Mouse (Mus musculus) common myeloid progenitor, adult 5-6 weeks (primary cell): ENCODE measurements around the gene Pak6. TPM values are rescaled to one million over a fixed set of nuclear protein-coding genes. Genes with fewer than 3 reads are reported as not detected.

Experiments used
- ATAC-seq: replicated peaks from 2 replicates; pipeline ENCODE4 v1.8.0; 2016; ENCODE audit warnings: low read depth, mild to moderate bottlenecking, moderate TSS enrichment, inconsistent platforms; ENCODE audit not compliant: poor library complexity, severe bottlenecking
- total RNA-seq: library from RNA; stranded (forward); fragments of 200-1000, 187-1606 nt; gene quantifications from 2 replicates; pipeline ENCODE4 v1.2.3, GENCODE M21; 2017

Gene Pak6
- total RNA-seq, 1 experiment from 2014 or later = 1.1 TPM

DNA sequence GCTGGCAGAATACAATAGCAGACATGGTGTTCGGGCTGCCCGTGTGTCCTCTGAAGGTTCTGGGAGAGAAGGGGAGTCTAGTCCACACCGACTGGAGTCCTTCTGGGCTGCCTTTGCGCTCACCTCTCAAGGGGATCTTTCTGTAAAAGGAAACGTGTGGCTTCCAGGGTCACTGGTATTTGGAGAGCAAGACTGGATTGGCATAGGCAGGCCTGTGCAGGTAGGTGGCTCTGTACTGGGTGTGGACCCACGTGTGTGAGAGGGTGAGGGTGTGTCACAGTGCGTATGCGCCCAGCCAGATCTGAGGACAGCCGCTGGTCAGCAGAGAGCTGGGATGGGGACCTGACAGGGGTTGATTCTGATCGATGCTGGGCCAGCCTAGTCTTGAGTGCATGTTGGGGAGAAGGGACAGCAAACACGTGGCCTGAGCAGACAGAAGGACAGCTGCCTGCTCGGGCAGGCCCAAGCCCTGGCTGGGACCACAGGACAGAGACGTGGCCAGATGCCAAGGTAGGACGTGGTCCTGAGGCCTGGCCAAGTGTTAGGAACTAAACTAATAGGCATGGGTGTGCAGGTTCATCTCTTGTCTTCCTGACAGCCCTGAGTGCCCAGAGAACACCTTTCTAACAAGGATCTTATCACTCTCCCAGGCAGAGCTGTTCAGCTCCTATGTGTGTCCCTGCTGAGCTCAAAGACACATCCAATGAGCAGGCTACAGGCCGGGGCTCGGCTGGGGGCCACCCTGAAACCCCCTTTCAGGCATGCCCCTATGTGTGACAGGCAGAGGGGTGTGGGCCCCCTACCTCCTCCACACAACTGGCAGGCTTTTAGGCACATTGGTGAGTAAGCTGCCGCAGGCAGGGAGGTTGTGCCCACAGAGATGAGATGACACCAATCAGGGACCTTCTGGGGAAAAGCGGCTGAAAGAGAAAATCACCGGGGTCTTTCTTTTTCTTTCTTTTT lies 982 bp downstream of the Pak6 start:
- ATAC-seq = no peak

DNA sequence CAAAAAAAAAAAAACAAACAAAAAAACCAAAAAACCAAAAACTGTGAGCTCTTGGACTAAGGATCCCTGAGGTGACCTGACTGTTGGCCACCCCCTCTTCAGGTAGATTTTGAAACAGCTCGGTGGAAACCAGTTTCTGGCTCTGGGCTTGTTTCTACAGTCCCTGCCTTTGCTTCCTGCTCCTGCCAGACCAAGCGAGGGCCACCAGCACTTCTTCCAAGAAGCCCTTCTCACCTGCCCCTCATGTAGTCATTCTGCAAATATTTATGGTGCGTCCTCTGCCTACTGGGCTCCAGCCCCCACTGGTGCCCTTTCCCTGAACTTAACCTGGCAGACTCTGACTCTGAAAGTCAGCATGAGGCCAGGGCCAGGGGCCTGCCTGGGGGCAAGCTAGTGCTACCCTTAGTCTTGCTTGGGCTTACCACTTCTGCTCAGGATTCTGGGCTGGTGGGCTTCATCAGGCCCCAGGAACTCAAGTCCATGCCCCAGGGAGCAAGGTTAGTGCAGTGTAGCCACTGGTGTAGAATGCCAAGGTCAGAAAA lies 1.9 kb downstream of the Pak6 start:
- no peak for ATAC-seq

DNA sequence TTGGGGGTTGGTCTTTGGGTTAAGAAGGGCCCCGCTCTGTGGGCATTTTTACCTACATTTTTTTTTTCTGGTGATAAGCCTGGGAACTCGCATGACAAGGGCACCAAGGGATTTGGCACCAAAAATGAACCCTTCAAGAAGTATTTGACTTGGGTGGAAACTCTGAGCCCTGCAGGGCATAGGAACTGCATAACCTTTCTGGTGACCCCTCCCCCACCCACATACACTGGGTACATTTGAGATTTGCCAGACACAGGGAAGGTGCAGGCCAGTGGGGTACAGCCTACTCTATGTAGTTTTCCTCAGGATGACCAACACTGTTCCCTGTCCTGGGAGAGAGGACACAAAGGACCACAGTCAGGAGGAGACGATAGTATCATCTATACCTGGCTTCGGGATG lies 2.5 kb downstream of the Pak6 start:
- ATAC-seq = no peak

DNA sequence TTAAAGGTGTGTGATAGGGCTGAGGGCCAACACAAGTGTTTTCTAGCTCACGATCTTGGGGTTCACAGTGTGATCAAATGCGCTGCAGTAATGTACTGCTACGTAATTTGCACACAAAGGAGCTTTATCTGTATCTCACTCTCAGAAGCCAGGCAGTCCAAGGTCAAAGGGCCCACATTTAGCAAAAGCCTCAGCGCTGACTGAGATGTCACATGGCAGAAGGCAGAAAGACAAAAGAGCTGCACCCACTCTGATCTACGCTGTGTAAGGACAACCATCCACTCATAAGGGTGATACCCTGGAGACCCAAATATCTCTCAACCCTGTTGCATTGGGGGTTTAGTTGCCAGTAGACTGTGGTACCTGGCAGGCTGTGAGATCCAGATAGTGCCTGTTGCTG lies 4.1 kb downstream of the Pak6 start:
- no peak for ATAC-seq

DNA sequence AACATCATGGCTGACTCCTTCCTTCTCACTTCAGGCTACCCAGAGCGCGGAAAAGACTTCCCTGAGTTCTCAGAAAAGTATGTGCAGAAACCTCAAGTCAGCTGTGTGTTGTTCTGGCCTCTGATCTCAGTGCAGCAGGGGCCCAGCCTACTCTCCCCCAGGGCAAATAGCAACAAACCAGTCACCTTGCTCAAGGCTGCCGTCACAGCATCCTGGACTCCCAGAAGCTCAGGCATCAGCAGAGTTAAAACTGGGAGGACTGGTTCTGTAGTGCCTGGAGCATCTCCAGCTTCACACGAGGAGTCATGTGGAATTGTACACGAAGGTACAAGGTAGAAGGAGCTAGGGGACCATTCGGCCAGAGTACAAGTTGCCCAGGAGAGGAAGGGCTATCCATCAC lies 6.1 kb downstream of the Pak6 start:
- ATAC-seq = no peak

DNA sequence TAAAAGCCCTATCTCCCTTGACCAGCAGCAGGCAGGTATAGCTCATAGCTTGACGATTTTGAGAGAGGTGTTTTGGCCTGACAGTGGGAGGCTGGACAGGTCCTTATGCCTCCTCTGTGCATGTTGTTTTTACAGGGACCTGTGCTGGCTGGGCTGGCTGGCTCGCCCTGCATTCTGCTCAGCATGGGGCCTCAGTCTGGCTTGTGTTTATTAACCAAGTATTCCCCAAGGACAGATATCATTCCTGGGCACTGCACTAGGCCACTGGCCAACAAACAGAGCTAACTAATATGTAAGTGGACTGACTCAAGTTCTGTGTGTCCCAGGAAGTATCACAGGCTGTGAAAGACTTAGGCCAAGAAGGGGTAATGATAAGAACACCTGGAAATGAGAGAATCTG lies 6.7 kb downstream of the Pak6 start:
- no peak for ATAC-seq

DNA sequence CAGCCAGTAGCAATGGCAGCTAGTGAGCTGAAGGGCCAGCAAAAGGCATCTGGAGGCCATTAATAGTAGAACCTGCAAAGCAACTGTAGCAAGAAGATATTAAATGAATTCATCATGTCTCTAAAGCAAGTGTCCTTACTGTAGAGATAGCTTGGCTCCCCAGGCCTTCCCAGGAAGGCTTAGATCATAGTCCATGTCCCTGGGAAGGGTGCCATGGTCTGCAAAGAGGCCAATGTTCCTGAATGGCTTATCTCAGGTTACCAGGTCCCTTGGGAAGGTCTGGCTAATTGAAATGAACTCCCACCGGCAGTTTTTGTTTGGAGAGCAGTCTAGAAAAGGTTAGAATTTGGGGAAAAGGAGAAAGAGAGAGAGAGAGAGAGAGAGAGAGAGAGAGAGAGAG lies 8.6 kb downstream of the Pak6 start:
- ATAC-seq = no peak

DNA sequence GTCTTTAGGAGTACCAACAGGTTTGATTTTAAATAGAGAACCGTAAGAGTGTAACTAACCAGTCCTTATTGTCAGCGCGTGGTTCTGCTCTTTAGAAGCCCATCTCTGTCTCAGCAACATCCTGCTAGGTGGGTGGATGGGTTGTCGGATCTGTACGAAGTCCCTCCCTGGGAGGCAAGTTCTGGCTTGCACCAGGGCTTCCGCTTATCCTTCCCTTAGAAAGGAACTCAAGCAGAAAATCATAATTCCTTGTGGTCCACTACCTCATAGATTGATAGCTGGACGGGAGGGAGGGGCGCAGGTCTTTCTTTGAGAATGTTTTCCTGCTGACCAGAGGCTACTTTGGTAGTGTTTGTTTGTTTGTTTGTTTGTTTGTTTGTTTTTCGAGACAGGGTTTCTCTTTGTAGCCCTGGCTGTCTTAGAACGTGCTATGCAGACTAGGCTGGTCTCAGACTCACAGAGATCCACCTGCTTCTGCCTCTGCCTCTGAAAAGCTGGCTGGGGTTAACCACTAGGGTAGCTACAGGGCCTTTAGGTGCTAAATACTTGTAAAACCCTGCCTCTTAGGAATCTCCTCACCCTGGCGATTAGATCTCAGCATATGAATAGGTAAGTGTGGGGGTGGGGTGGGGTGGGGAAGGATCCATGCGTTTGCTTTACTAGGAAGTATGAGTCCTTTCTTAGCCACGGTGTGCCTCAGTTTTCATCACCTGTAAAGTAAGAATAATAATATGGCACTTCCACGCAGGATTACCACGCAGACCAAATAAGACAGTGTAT lies 10.8 kb downstream of the Pak6 start:
- ATAC-seq = no peak

DNA sequence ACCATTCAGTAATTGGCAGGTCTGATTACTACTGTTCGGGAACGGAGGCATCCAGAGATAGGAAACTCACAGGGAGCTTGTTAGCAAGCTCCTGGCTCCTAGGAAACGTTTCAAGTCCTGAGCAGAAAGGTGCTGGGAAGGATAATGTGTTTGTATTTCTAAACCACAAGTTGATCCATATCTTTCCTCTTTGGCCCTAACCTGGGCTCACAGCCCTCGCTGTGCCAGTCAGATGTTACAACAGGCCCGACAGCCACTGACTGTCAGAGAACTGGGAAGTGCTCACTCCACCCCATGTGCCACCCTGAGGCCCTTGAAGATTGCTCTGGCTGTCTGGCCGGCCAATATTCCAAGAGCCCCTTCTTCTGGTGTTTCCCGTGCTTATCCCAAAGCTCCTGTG lies 11.4 kb downstream of the Pak6 start:
- ATAC-seq = no peak

DNA sequence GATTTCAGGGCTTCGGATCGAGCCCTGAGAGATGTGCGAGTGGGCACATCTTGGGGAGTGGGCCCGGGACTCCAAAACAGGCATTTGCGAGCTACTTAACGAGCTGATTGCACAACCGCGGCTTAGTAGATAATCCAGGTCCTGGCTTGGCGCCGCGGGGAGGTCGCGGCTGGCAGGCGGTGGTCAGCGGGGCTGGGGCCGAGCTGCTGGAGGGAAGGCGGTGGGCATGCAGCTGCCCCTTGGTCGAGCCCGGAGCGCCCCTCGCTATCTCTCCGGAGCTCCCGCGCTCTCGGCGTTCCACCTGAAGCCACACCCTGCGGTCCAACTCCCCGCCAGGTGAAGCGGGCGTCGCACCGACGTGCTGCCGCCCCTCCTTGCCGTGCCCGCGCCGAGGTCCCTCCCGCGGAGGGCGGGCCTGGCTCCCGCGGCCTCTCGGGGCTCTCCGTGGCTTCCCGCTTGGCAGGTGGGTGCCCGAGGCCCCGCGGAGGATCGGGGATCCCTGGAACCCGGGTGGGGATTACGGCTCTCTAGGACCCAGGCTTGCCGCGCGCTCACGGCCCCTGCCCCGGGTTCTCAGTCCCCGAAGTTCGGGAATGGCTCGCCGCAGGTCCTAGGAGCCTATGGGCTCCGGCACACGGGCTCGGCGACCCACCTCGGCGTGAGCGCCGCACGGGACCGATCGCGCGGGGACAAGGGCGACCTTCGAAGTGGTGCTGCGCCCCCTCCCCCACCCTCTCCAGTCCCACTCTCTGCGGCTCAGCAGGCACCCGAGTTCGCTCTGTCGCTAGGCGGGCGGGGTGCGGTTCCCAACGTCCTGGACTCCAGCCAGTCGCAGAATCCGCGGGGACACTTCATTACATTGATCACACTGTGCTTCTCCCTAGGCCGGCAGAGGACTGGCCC lies 14.0 kb downstream of the Pak6 start:
- ATAC-seq = peak; percentile 31

DNA sequence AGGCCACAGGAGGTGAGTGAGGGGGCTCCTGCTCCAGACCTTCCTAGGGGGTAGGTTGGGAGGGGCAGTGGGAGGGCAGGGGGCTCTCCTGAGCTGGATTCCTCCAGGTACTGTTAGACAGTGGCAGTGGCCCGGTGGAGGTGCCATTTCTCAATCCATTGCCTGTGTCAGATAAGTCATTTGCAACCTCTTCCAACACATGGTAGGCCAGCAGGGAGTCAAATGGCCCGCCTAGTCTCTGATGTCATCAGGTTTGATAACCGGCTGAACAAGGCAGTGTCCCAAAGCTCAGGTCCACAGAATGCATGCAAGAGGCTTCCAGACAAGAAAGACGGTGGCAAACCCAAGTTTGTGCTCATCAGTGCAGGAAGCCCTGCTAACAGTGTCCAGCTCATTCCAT lies 14.7 kb downstream of the Pak6 start:
- ATAC-seq = no peak

DNA sequence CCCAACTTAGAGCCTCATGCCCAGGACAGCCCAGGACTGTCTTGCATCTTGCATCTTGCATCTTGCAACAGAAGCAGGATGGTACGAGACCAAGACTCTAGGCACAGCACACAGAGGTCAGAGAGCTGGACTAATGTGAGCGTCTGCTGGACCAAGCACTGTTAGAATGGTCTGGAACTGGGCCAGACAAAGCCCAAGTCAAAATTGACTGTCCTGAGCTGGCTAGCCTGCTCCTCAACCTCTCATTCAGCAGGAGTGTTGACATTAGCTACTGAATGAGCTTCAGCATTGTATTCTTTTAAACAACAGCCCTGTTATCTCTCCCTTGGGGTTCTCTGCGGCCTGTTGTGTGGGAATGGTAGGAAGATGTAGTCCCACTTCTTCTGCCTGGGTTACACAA lies 16.5 kb downstream of the Pak6 start:
- ATAC-seq = no peak

DNA sequence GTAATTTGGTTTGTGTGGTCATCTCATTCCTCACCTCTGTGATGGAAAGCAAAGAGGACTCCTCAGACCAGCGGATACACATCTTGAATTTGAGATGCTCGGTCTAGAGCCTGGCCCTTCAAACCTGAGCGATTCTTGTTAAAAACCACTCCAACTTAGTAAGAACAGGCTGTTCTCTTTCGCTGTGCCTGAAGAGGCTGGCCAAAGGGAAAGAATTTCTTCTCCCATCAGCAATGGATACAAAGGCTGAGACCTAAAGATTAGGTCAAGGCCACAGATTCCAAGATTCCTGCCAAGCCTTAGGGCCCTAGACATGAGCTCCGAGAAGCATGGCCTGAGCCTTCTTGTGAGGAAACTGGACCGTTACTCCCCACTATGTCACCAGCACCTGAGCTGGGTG lies 17.8 kb downstream of the Pak6 start:
- no peak for ATAC-seq

DNA sequence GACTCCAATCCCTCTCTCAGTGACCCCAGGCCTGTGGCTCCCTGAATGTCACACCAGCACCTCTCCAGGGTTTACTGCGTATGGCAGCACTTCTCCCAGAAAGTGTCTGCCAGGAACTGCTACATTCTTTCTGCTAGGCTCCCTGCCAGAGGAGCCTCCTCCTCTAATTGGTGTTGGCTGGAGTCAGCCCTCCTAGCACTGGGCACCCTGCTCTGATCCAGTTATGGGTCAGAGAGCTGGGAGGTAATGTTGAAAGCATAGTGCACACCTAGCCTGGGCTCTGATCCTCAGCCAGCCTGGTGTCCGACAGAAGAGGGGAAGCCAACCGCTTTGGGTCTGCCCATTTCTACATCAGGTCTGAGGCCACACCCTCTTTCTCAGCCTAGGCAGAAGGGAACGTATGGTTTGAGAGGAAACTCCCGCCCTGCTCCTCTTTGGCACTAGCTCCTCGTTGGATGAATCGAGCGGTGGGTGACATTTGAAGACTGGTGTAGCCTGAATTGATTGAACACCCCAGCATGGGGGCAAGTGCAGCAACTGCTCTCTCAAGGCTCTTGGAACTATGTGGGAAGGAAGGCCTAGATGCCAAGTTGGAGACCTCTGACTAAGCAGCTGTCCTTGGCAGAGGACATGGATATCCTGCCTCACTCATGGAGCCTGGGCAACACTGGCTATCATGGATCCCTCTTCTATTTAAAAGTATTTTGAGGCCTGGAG lies 19.6 kb downstream of the Pak6 start:
- 0 out of 2 replicates have a peak, but pooled peaks have one; percentile 40 for ATAC-seq

DNA sequence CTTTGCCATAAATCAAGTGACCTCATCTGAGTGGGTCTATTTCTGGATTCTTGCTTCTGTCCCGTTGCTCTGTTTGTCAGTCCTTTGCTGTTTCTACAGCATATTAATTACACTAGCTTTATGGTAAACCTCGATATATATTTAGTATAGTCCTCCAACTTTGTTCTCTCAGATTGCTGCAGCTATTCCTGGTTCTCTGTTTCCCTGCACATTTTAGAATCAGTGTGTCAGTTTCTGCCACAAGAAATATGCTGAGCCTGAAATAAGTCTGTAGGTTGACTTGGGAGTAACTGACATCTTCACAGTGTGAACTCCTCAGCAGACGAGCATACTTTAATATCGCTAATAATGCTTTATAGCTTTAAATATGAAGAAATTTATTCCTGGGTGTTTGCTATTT lies 22.0 kb downstream of the Pak6 start:
- ATAC-seq = no peak

DNA sequence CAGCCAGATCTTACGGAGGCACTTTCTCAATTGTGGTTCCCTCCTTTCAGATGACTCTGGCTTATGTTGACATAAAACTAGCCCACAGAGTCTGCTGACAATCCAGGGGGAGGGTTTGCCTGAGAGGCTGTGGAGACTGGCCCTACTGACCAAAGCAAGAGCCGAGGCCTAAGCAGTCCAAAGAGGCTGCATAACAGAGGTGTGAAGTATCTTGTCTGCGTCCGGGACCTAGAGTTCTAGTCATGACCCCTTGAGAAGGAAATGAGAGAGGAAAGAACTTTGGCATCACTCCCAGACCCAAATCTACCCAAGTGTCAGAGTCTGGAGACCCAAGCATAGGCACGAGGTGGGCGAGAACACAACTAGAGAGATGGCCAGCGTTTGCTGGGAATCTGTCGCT lies 23.6 kb downstream of the Pak6 start:
- ATAC-seq = no peak

DNA sequence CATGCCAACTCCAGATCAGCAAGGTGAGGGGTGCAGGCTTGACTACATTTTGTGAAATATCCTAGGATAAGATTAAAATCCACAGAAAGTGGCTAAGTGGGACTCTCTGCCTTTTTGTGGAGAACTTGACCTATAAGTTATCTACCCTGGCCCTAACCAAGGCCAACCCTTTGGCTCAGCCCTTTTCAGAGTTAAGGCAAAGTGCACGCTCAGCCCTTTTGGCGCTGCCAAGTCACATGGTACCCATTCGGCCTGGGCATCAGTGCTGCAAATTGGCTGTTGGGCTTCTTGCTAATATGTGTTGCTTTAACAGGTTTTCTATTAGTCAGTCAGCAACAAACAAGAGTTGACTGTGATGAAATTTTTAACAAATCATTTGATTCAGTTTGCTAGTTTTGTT lies 24.7 kb downstream of the Pak6 start:
- ATAC-seq = no peak

DNA sequence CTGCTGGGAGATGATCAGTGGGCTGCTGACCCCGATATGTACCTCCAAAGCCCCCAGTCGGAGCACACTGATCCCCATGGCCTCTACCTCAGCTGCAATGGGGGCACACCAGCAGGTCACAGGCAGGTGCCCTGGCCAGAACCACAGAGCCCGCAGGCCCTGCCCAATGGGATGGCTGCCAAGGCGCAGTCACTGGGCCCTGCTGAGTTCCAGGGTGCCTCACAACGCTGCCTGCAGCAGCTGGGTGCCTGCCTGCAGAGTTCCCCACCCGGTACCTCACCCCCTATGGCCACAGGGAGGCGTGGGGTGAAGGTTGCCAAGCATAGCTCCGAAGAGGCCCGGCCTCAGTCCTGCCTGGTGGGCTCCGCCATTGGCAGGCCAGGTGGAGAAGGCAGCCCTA lies 26.8 kb downstream of the Pak6 start:
- ATAC-seq = no peak

DNA sequence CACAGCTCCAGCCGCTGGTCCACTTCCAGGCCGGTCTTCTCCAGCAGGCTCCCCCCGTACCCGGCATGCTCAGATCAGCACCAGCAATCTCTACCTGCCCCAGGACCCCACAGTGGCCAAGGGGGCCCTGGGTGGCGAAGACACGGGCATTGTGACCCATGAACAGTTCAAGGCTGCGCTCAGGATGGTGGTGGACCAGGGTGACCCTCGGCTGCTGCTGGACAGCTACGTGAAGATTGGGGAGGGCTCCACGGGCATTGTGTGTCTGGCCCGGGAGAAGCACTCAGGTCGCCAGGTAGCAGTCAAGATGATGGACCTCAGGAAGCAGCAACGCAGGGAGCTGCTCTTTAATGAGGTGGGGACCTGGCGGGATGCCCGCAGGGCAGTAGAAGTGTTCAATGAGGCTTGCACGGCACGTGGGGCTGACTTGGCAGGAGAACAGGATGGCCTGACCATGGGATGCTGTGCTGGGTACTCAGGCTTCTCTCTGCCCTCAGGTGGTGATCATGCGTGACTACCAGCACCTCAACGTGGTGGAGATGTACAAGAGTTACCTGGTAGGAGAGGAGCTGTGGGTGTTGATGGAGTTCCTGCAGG lies 30.4 kb downstream of the Pak6 start:
- no peak for ATAC-seq
